ENCODE assay signal across 24 mouse cellular contexts in genomic region chr12:35668716-35669115, GRCm38 (mm10).
"Had no signal": no experiment of that assay in that cellular context is flagged by ENCODE, and none has a peak within 500 bp of the region (broad histone marks: within the 10 kb centered on the region; RNA-seq: fewer than 3 reads in every experiment).

No protein-coding gene starts in this region.

- H3K4me3 ChIP-seq: heart, adult 2 months; heart, embryonic 13.5 days; heart, embryonic 15.5 days; hindbrain, embryonic 13.5 days; hindbrain, embryonic 15.5 days; kidney, embryonic 15.5 days; limb, embryonic 13.5 days; limb, embryonic 15.5 days had no signal

- H3K4me2 ChIP-seq: heart, embryonic 11.5 days; heart, embryonic 13.5 days; heart, embryonic 15.5 days; hindbrain, embryonic 13.5 days; hindbrain, embryonic 15.5 days; kidney, embryonic 15.5 days; limb, embryonic 13.5 days; limb, embryonic 15.5 days had no signal

- H3K27ac ChIP-seq: heart, adult 2 months; heart, embryonic 13.5 days; heart, embryonic 15.5 days; hindbrain, embryonic 13.5 days; hindbrain, embryonic 15.5 days; hindbrain, postnatal 0 days; kidney, embryonic 15.5 days; kidney, postnatal 0 days; limb, embryonic 13.5 days; limb, embryonic 15.5 days; liver, embryonic 14.5 days had no signal

- ATAC-seq: forebrain, postnatal 0 days; hindbrain, postnatal 0 days; intestine, embryonic 16.5 days had no signal

- H3K27me3 ChIP-seq: heart, embryonic 13.5 days; heart, embryonic 15.5 days; hindbrain, embryonic 13.5 days; hindbrain, embryonic 15.5 days; kidney, embryonic 15.5 days; limb, embryonic 13.5 days; limb, embryonic 15.5 days had no signal

- H3K4me1 ChIP-seq: heart, embryonic 13.5 days; heart, embryonic 15.5 days; hindbrain, embryonic 13.5 days; hindbrain, embryonic 15.5 days; kidney, embryonic 15.5 days; limb, embryonic 13.5 days; limb, embryonic 15.5 days had no signal

- DNase-seq: forebrain, postnatal 0 days; gastrocnemius, postnatal 14 days; gastrocnemius, postnatal 36 days; heart, adult 11 months; heart, adult 2 months; heart, postnatal 14 days; heart, postnatal 36 days; kidney, adult 18-20 months; kidney, postnatal 14 days; layer of hippocampus, adult 9-11 months; layer of hippocampus, postnatal 36 days; left cerebral cortex, postnatal 4 days had no signal

- H3K36me3 ChIP-seq: heart, embryonic 13.5 days; heart, embryonic 15.5 days; hindbrain, embryonic 13.5 days; hindbrain, embryonic 15.5 days; kidney, embryonic 15.5 days; limb, embryonic 13.5 days; limb, embryonic 15.5 days had no signal

- H3K9ac ChIP-seq: forebrain, postnatal 0 days; heart, embryonic 13.5 days; heart, embryonic 15.5 days; hindbrain, embryonic 13.5 days; hindbrain, embryonic 15.5 days; kidney, embryonic 15.5 days; limb, embryonic 13.5 days; limb, embryonic 15.5 days; liver, embryonic 14.5 days had no signal

- H3K9me3 ChIP-seq: heart, embryonic 13.5 days; heart, embryonic 15.5 days; hindbrain, embryonic 13.5 days; hindbrain, embryonic 15.5 days; kidney, embryonic 15.5 days; limb, embryonic 13.5 days; limb, embryonic 15.5 days had no signal
